Mouse (Mus musculus) lung, postnatal 0 days (tissue): ENCODE measurements at regions not wholly inside any gene's neighbourhood (a gene's known extent, or its start where the extent isn't known, plus 50 kb on each side); places are given as distances from the start of the nearest gene placed in this dataset.

Experiments used
- CTCF ChIP-seq: IDR thresholded peaks from 2 replicates; pipeline ENCODE4 v1.5.1; 2016; ENCODE audit warnings: antibody characterized with exemption, mild to moderate bottlenecking
- EP300 ChIP-seq: IDR thresholded peaks from 2 replicates; pipeline ENCODE4 v1.6.1; 2016; ENCODE audit warnings: antibody characterized with exemption, mild to moderate bottlenecking, control low read depth

GRCm38 (mm10) chr12:59589354-59589753, 369.8 kb upstream of the Fbxo33 start:
- TF ChIP-seq CTCF (no peak), EP300 (no peak)
